Mouse (Mus musculus) heart, embryonic 16.5 days (tissue): ENCODE data around the gene Slc24a3. TPM values are rescaled to one million over a fixed set of nuclear protein-coding genes. Genes with fewer than 3 reads are reported as not detected.

Experiments used
- ATAC-seq: fragments of 200-750 bp; cut with Nextera tagmentation; replicated peaks from 2 replicates; pipeline ENCODE4 v1.8.0; 2017; ENCODE audit warnings: moderate number of reproducible peaks; ENCODE audit not compliant: insufficient read depth, low FRiP score; ENCODE audit errors: extremely low read depth
- H3K27ac ChIP-seq: fragments of 300-500 bp; sonication (generic); 2 replicates; pipeline ENCODE4 v1.5.1; 2014; ENCODE audit warnings: mild to moderate bottlenecking, low read length, control low read depth, moderate library complexity
- H3K27me3 ChIP-seq: fragments of 300-500 bp; sonication (generic); 2 replicates; pipeline ENCODE4 v1.6.1; 2014; ENCODE audit warnings: low read length, mixed read lengths; ENCODE audit not compliant: control insufficient read depth, insufficient read depth
- H3K36me3 ChIP-seq: fragments of 300-500 bp; sonication (generic); 2 replicates; pipeline ENCODE4 v1.6.1; 2014; ENCODE audit not compliant: control insufficient read depth, insufficient read depth
- H3K4me1 ChIP-seq: fragments of 300-500 bp; sonication (generic); 2 replicates; pipeline ENCODE4 v1.6.1; 2014; ENCODE audit warnings: low read length, mixed read lengths; ENCODE audit not compliant: control insufficient read depth, insufficient read depth
- H3K4me2 ChIP-seq: fragments of 300-500 bp; sonication (generic); 2 replicates; pipeline ENCODE4 v1.6.1; 2014; ENCODE audit warnings: low read depth, mild to moderate bottlenecking, control low read depth, low read length
- H3K4me3 ChIP-seq: fragments of 300-500 bp; sonication (generic); 2 replicates; pipeline ENCODE4 v1.5.1; 2014; ENCODE audit warnings: mild to moderate bottlenecking, control low read depth, low read length
- H3K9ac ChIP-seq: fragments of 300-500 bp; sonication (generic); 2 replicates; pipeline ENCODE4 v1.6.1; 2014; ENCODE audit warnings: low read length, control low read depth
- H3K9me3 ChIP-seq: fragments of 300-500 bp; sonication (generic); replicated peaks from 2 replicates; pipeline ENCODE4 v1.6.1; 2016; ENCODE audit warnings: low read length; ENCODE audit not compliant: control insufficient read depth
- WGBS: fragments of 180-500 bp; shearing (Covaris S2); extraction: QIAGEN DNeasy Blood & Tissue Kit; methylation state at CpG from one replicate; pipeline ENCODE4 v1.1.7; 2014; 5-methylcytosine and 5-hydroxymethylcytosine counted together
- polyA plus RNA-seq: library from polyadenylated mRNA; unstranded; fragments of >200 nt; fragmentation: Nextera tagmentation; extraction: Ambion mirVana; gene quantifications from 2 replicates; pipeline ENCODE4 v1.2.1, GENCODE M21; 2015

Gene Slc24a3
- polyA plus RNA-seq, 1 experiment from 2014 or later, result 0.83 TPM

- no peaks in the 10 kb centered on the region for H3K27me3 ChIP-seq
- no peak overlapping the region for H3K27ac ChIP-seq
- H3K4me1 ChIP-seq, result no peaks in the 10 kb centered on the region
- no peak overlapping the region for H3K9ac ChIP-seq
- no peaks in the 10 kb centered on the region for H3K36me3 ChIP-seq
- no peak overlapping the region for H3K4me2 ChIP-seq
- 78% methylated on average over 4 of the region's 4 CpGs for WGBS
- no peaks in the 10 kb centered on the region for H3K9me3 ChIP-seq
- ATAC-seq, result no peak
- no peak overlapping the region for H3K4me3 ChIP-seq
Measured at GRCm38 (mm10) chr2:145574148-145574547, 406.6 kb downstream of the Slc24a3 start.

DNA sequence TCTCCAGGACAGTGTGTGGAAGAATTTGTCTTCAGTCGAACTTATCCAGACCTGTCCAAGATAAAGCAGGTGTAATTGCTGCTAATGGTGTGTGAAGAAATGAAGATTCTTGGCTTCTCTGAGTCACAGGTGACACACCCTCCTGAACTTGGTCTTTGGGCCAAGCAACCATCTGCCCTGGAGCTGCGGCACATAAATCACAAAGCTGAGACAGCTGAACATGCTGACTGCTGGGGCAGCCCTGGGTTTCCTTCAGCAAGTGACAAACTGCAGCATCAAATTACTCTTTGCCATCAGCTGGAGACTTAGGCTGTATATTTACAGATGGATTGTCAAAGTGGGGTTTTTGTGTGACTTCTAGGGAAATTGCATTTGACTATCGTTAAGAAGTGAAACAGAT is 415.5 kb downstream of the Slc24a3 start:
- H3K4me1 ChIP-seq, result no peaks in the 10 kb centered on the region
- ATAC-seq, result no peak
- H3K36me3 ChIP-seq, result no peaks in the 10 kb centered on the region
- no peaks in the 10 kb centered on the region for H3K27me3 ChIP-seq
- WGBS, result 50% methylated on average over 3 of the region's 3 CpGs
- H3K9me3 ChIP-seq, result no peaks in the 10 kb centered on the region
- H3K4me2 ChIP-seq, result no peak overlapping the region
- no peak overlapping the region for H3K9ac ChIP-seq
- H3K27ac ChIP-seq, result no peak overlapping the region
- no peak overlapping the region for H3K4me3 ChIP-seq

GRCm38 (mm10) chr2:145585437-145585836 is 417.9 kb downstream of the Slc24a3 start:
- no peak overlapping the region for H3K4me2 ChIP-seq
- 70% methylated on average over 3 of the region's 3 CpGs for WGBS
- ATAC-seq, result no peak
- H3K27me3 ChIP-seq, result no peaks in the 10 kb centered on the region
- H3K4me1 ChIP-seq, result no peaks in the 10 kb centered on the region
- H3K36me3 ChIP-seq, result no peaks in the 10 kb centered on the region
- H3K9me3 ChIP-seq, result no peaks in the 10 kb centered on the region
- no peak overlapping the region for H3K27ac ChIP-seq
- no peak overlapping the region for H3K9ac ChIP-seq
- H3K4me3 ChIP-seq, result no peak overlapping the region

DNA sequence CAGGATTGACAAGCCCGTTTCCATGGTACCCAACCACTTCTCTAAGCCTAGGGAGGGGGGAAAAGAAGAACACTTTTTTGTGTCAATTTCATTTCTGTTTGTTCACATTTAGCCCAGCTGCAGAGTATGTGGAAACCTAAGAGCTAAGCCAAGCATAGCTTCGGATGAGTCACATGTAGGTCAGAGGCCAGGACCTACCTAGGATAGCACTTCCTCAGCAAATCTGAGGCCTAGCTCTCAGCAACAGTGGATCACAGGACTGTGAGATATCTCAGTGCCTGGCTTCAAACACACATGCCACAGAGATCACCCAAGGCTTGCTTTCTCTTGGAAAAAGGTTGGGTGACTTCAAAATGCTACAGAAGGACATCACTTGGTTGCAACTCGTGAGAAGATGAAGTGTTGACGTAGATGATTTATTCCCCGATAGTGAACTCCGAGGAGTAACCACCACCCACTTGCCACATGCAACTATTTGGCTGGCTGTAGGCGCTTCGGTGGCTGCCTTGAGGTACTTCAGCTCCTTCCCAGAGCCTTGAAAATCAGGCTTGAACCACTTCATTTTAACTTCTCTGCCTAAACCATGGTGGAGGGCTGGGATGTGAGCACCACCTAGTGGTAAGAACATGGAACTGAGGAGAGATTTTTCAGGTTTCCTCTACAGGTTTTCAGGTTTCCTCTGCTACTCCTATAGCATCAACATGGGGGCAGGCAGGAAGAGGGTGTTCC is 420.6 kb downstream of the Slc24a3 start:
- Histone ChIP-seq H3K27me3 (no peaks in the 10 kb centered on the region), H3K36me3 (no peaks in the 10 kb centered on the region), H3K4me3 (no peak overlapping the region), H3K4me2 (no peak overlapping the region), H3K27ac (no peak overlapping the region), H3K4me1 (no peaks in the 10 kb centered on the region), H3K9me3 (peaks cover 3% of the 10 kb centered on the region), H3K9ac (no peak overlapping the region)
- 58% methylated on average over 8 of the region's 8 CpGs for WGBS
- ATAC-seq, result no peak

- H3K36me3 ChIP-seq, result no peaks in the 10 kb centered on the region
- no peaks in the 10 kb centered on the region for H3K4me1 ChIP-seq
- H3K27ac ChIP-seq, result no peak overlapping the region
- no peak overlapping the region for H3K4me3 ChIP-seq
- no peak overlapping the region for H3K4me2 ChIP-seq
- H3K27me3 ChIP-seq, result no peaks in the 10 kb centered on the region
- peaks cover 3% of the 10 kb centered on the region for H3K9me3 ChIP-seq
- no peak for ATAC-seq
- no peak overlapping the region for H3K9ac ChIP-seq
- WGBS, result 79% methylated on average over 8 of the region's 8 CpGs
Measured at GRCm38 (mm10) chr2:145591881-145592280, 424.3 kb downstream of the Slc24a3 start.

DNA sequence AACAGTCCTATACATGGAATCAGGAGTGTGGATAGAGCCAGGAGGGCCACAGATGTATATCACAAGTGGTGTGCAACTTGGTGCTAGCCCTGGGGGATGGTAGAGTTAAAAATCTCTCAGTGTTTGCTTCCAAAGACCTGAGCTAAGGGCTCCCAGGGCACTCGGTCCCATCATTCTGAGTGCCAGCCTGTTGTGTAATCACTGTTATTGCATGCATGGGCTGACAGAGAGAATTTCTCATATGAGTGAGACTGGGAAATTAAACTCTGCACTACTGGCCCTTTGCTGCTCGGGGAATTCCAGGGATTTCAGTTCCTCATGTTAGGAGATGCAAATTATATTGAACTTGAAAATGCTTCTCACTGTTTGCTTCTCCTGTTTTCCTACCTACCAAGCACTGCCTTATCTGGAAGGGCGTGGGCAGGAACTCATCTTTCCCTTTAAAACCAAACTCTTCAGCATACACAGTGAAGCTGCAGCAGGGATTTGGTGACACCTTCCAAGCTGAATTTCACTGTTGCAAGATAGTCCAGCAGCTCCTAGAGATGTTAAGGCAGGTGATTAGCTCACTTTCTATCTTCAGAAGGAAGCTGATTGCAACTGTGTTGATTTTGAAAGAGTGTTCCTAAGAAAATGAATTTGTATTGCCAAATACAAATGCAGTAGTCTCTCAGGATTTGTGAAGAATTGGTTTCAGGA is 426.2 kb downstream of the Slc24a3 start:
- Histone ChIP-seq H3K27ac (no peak overlapping the region), H3K9ac (no peak overlapping the region), H3K4me1 (no peaks in the 10 kb centered on the region), H3K4me3 (no peak overlapping the region), H3K27me3 (no peaks in the 10 kb centered on the region), H3K36me3 (no peaks in the 10 kb centered on the region), H3K4me2 (no peak overlapping the region), H3K9me3 (peaks cover 3% of the 10 kb centered on the region)
- ATAC-seq, result no peak
- 71% methylated on average over 3 of the region's 3 CpGs for WGBS

- no peak overlapping the region for H3K4me3 ChIP-seq
- H3K27ac ChIP-seq, result no peak overlapping the region
- no peaks in the 10 kb centered on the region for H3K4me1 ChIP-seq
- no peak for ATAC-seq
- WGBS, result 86% methylated on average over 5 of the region's 5 CpGs
- H3K4me2 ChIP-seq, result no peak overlapping the region
- H3K9me3 ChIP-seq, result peaks cover 3% of the 10 kb centered on the region
- no peak overlapping the region for H3K9ac ChIP-seq
- H3K36me3 ChIP-seq, result no peaks in the 10 kb centered on the region
- H3K27me3 ChIP-seq, result no peaks in the 10 kb centered on the region
Measured at GRCm38 (mm10) chr2:145597866-145598265, 430.3 kb downstream of the Slc24a3 start.

DNA sequence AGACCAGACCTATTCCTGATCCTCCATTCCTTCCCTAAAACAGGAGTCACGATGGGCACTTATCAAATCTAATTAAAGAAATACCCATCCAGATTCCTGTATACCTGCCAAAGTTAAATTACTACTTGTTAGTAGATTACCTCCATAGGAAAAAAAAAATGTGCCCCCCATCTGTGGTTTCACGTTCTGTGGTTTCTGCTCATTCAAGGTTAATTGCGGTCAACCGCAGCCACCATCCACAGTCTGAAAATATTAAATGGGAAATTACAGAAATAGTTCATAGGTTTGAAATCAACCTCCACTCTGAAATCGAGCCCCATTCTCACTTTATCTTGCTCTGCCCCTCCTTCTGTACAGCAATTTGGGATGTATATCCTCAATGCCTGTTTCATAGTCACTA is 440.3 kb downstream of the Slc24a3 start:
- Histone ChIP-seq H3K27me3 (no peaks in the 10 kb centered on the region), H3K4me2 (no peak overlapping the region), H3K4me1 (0 out of 2 replicates have a peak, but pooled peaks cover 2% of the 10 kb centered on the region), H3K9me3 (no peaks in the 10 kb centered on the region), H3K4me3 (no peak overlapping the region), H3K27ac (no peak overlapping the region), H3K36me3 (no peaks in the 10 kb centered on the region), H3K9ac (no peak overlapping the region)
- ATAC-seq, result no peak
- WGBS, result 77% methylated on average over 5 of the region's 5 CpGs
